Mouse (Mus musculus) testis, adult 2 months (tissue): ENCODE data around the gene Aqp6.

Source experiments
- CTCF ChIP-seq: fragments of 200-500 bp; IDR thresholded peaks from 2 replicates; pipeline ENCODE4 v1.5.1; 2012; ENCODE audit warnings: low read depth, mild to moderate bottlenecking, inconsistent platforms, low read length, moderate library complexity; ENCODE audit not compliant: control insufficient read depth, insufficient read depth, insufficient replicate concordance
- POLR2A ChIP-seq: fragments of 200-500 bp; IDR thresholded peaks from 2 replicates; pipeline ENCODE4 v1.6.1; 2012; ENCODE audit warnings: low read depth, mild to moderate bottlenecking, inconsistent platforms, low read length, moderate library complexity; ENCODE audit not compliant: control insufficient read depth

GRCm38 (mm10) chr15:99631618-99632017, 30.4 kb downstream of the Aqp6 start:
- no peak for TF ChIP-seq CTCF
- TF ChIP-seq POLR2A = no peak
